Comparison of ENCODE assay signal across 11 mouse cellular contexts in the genomic region with DNA sequence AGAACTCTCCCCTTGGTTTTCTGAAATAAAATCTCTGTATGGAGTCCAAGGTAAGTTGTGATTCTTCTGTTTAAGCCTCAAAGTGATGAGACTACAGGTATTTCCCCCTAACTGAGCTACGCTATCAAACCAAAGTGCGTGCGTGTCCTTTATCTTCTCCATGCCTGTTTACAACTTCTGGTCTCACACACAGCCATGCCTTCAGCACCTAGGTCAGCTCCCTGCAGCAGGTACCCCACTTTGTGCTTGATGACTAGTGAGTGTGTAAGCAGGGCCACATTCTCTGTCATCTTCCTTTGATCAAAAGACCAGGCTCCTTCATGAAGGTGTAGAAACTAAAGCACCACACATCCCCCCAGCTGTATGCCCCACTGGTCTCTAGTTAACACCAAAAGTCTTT. TPM values are rescaled to one million over a fixed set of nuclear protein-coding genes. Genes with fewer than 3 reads are reported as not detected.
DNase-seq lines count a peak whose midpoint lies in the region; ATAC-seq and TF ChIP-seq lines count a peak whose summit lies in the region.
"Had no signal": no experiment of that assay in that cellular context is flagged by ENCODE, and none has a peak within 500 bp of the region (broad histone marks: within the 10 kb centered on the region; RNA-seq: fewer than 3 reads in every experiment).

No protein-coding gene starts in this region.

- H3K4me3 ChIP-seq in intestine, embryonic 14.5 days (ENCODE audit: low read depth, low read length) = no peak overlapping the region
- H3K4me3 ChIP-seq in intestine, embryonic 16.5 days (ENCODE audit: low read length) = no peak overlapping the region
- no peak overlapping the region for H3K4me3 ChIP-seq in limb, embryonic 14.5 days (replicated peaks; ENCODE audit: low read length)
- H3K4me3 ChIP-seq in hindbrain, postnatal 0 days (ENCODE audit: low read length) = no peak overlapping the region
- H3K4me3 ChIP-seq: forebrain, embryonic 12.5 days; heart, adult 2 months; lung, embryonic 15.5 days had no signal

- WGBS in intestine, embryonic 14.5 days = 23% methylated on average over 3 of the region's 3 CpGs
- 15% methylated on average over 3 of the region's 3 CpGs for WGBS in intestine, embryonic 16.5 days
- WGBS in limb, embryonic 14.5 days = 27% methylated on average over 3 of the region's 3 CpGs
- WGBS in hindbrain, postnatal 0 days = 71% methylated on average over 3 of the region's 3 CpGs

- H3K9ac ChIP-seq in intestine, embryonic 14.5 days (ENCODE audit: low read length) = no peak overlapping the region
- no peak overlapping the region for H3K9ac ChIP-seq in intestine, embryonic 16.5 days (ENCODE audit: low read depth, low read length)
- H3K9ac ChIP-seq in limb, embryonic 14.5 days (ENCODE audit: low read depth, low read length, severe bottlenecking) = no peak overlapping the region
- no peak overlapping the region for H3K9ac ChIP-seq in hindbrain, postnatal 0 days (replicated peaks; ENCODE audit: low read length)
- H3K9ac ChIP-seq: forebrain, embryonic 12.5 days; lung, embryonic 15.5 days had no signal

- H3K9me3 ChIP-seq in intestine, embryonic 14.5 days (ENCODE audit: control insufficient read depth, low read length) = no peaks in the 10 kb centered on the region
- H3K9me3 ChIP-seq in intestine, embryonic 16.5 days (ENCODE audit: control insufficient read depth, low read length) = no peaks in the 10 kb centered on the region
- no peaks in the 10 kb centered on the region for H3K9me3 ChIP-seq in limb, embryonic 14.5 days (ENCODE audit: control insufficient read depth, low read length)
- no peaks in the 10 kb centered on the region for H3K9me3 ChIP-seq in hindbrain, postnatal 0 days (ENCODE audit: low read length)
- H3K9me3 ChIP-seq: forebrain, embryonic 12.5 days; lung, embryonic 15.5 days had no signal

- no peak overlapping the region for H3K27ac ChIP-seq in intestine, embryonic 14.5 days (ENCODE audit: low read depth)
- H3K27ac ChIP-seq in intestine, embryonic 16.5 days (ENCODE audit: low read length) = no peak overlapping the region
- no peak overlapping the region for H3K27ac ChIP-seq in limb, embryonic 14.5 days (replicated peaks; ENCODE audit: low read depth, low read length)
- H3K27ac ChIP-seq in hindbrain, postnatal 0 days = no peak overlapping the region
- H3K27ac ChIP-seq: forebrain, embryonic 12.5 days; heart, adult 2 months; lung, embryonic 15.5 days had no signal

- H3K4me1 ChIP-seq in intestine, embryonic 14.5 days (replicated peaks; ENCODE audit: control insufficient read depth, insufficient read depth, low read length) = no peaks in the 10 kb centered on the region
- H3K4me1 ChIP-seq in intestine, embryonic 16.5 days (ENCODE audit: control insufficient read depth, insufficient read depth, low read length) = no peaks in the 10 kb centered on the region
- H3K4me1 ChIP-seq in limb, embryonic 14.5 days (ENCODE audit: control insufficient read depth, insufficient read depth, low read length) = no peaks in the 10 kb centered on the region
- no peaks in the 10 kb centered on the region for H3K4me1 ChIP-seq in hindbrain, postnatal 0 days (ENCODE audit: insufficient read depth, low read length)
- H3K4me1 ChIP-seq: forebrain, embryonic 12.5 days; lung, embryonic 15.5 days had no signal

- no peak for TF ChIP-seq POLR2A in limb, embryonic 14.5 days (IDR thresholded peaks at IDR 0.05; ENCODE audit: borderline replicate concordance, extremely low read depth, insufficient read depth, insufficient read length)

- in situ Hi-C loops in Patski (cut with MboI; ENCODE audit: low pct_unique_long_range_greater_than_20kb) = no loop called here

- no peaks in the 10 kb centered on the region for H3K36me3 ChIP-seq in intestine, embryonic 14.5 days (ENCODE audit: control insufficient read depth, insufficient read depth, low read length)
- no peaks in the 10 kb centered on the region for H3K36me3 ChIP-seq in intestine, embryonic 16.5 days (ENCODE audit: control insufficient read depth, insufficient read depth, low read length)
- H3K36me3 ChIP-seq in limb, embryonic 14.5 days (ENCODE audit: control insufficient read depth, insufficient read depth, low read length) = no peaks in the 10 kb centered on the region
- H3K36me3 ChIP-seq in hindbrain, postnatal 0 days (ENCODE audit: insufficient read depth, low read length) = no peaks in the 10 kb centered on the region
- H3K36me3 ChIP-seq: forebrain, embryonic 12.5 days; lung, embryonic 15.5 days had no signal

- POLR2A ChIA-PET in Patski (lab: Charles Lee) = no interaction called here

- peak; percentile 77 for DNase-seq in intestine, embryonic 14.5 days (ENCODE audit: low spot score)
- DNase-seq in 3T3-L1 (ENCODE audit: low read depth, low spot score) (peak; percentile 20), Patski (ENCODE audit: low read depth, low spot score) (peak; percentile 15)
- DNase-seq in limb, embryonic 14.5 days (ENCODE audit: low spot score) = peak; percentile 49
- no peak for DNase-seq in hindbrain, postnatal 0 days (ENCODE audit: low spot score)
- DNase-seq in right cerebral cortex, postnatal 25 days = no peak
- DNase-seq: heart, adult 2 months had no signal

- ATAC-seq in intestine, embryonic 14.5 days (replicated peaks; ENCODE audit: low FRiP score, low TSS enrichment, low read depth) = no peak
- no peak for ATAC-seq in intestine, embryonic 16.5 days
- no peak for ATAC-seq in Patski
- no peak for ATAC-seq in limb, embryonic 14.5 days (ENCODE audit: low FRiP score, low read depth)
- no peak for ATAC-seq in hindbrain, postnatal 0 days
- ATAC-seq in inflammation-experienced regulatory T-cells, adult 6 months = no peak

- TF ChIP-seq CTCF in Patski (IDR thresholded peaks at IDR 0.05) = no peak
- TF ChIP-seq CTCF in hindbrain, postnatal 0 days (IDR thresholded peaks at IDR 0.05; ENCODE audit: low read depth) = no peak

- no peak overlapping the region for H3K4me2 ChIP-seq in intestine, embryonic 14.5 days (ENCODE audit: low read length)
- H3K4me2 ChIP-seq in intestine, embryonic 16.5 days (ENCODE audit: low read depth, low read length) = no peak overlapping the region
- H3K4me2 ChIP-seq in limb, embryonic 14.5 days (replicated peaks; ENCODE audit: low read depth, low read length, severe bottlenecking) = no peak overlapping the region
- H3K4me2 ChIP-seq in hindbrain, postnatal 0 days (ENCODE audit: low read depth, low read length) = no peak overlapping the region
- H3K4me2 ChIP-seq: forebrain, embryonic 12.5 days; lung, embryonic 15.5 days had no signal

- CTCF ChIA-PET in Patski (lab: Charles Lee) = no interaction called here

- H3K27me3 ChIP-seq in intestine, embryonic 14.5 days (replicated peaks; ENCODE audit: control insufficient read depth, insufficient read depth, low read length) = no peaks in the 10 kb centered on the region
- H3K27me3 ChIP-seq in intestine, embryonic 16.5 days (replicated peaks; ENCODE audit: control insufficient read depth, insufficient read depth, low read length) = no peaks in the 10 kb centered on the region
- no peaks in the 10 kb centered on the region for H3K27me3 ChIP-seq in Patski
- no peaks in the 10 kb centered on the region for H3K27me3 ChIP-seq in limb, embryonic 14.5 days (ENCODE audit: control insufficient read depth, insufficient read depth, low read length)
- no peaks in the 10 kb centered on the region for H3K27me3 ChIP-seq in hindbrain, postnatal 0 days (ENCODE audit: insufficient read depth, low read length)
- H3K27me3 ChIP-seq: forebrain, embryonic 12.5 days; lung, embryonic 15.5 days had no signal

RNA-seq across cellular contexts. Expression of a gene that starts 22.0 kb away (rescaled TPM):
- 13.5 and 13.6 TPM in 2 replicates for polyA plus RNA-seq in intestine, embryonic 14.5 days (2014; fragmentation: Nextera tagmentation; extraction: Ambion mirVana)
- polyA plus RNA-seq in intestine, embryonic 16.5 days (2015; fragmentation: Nextera tagmentation; extraction: Ambion mirVana) = 10.0 and 10.4 TPM in 2 replicates
- 6.7 TPM for polyA plus RNA-seq in Patski (2021)
- polyA plus RNA-seq in limb, embryonic 14.5 days (2012; rRNA removed) = 7.1 and 8.0 TPM in 2 replicates
- polyA plus RNA-seq in limb, embryonic 14.5 days (2014; fragmentation: Nextera tagmentation; extraction: Ambion mirVana) = 11.3 and 12.4 TPM in 2 replicates
- total RNA-seq in hindbrain, postnatal 0 days (2014; rRNA removed) = 18.4 and 19.3 TPM in 2 replicates
- polyA plus RNA-seq in hindbrain, postnatal 0 days (2015; fragmentation: Nextera tagmentation; extraction: Ambion mirVana) = 10.2 and 10.5 TPM in 2 replicates
- polyA plus RNA-seq in inflammation-experienced regulatory T-cells, adult 6 months (2017; shearing (Covaris generic)) = 1 to 10 TPM in 2 of 3 experiments, under 1 TPM in 1; 0.66 to 3.4 (median 3.3) TPM

Comparison
In these comparisons a context has a peak if more than half of its experiments do, and no peak if none do; other contexts are left out.
1. DNase-seq: peak in intestine, embryonic 14.5 days (single experiment), 3T3-L1 (single experiment), Patski (single experiment) and limb, embryonic 14.5 days (single experiment); none in hindbrain, postnatal 0 days (single experiment) and right cerebral cortex, postnatal 25 days (single experiment).